Mouse (Mus musculus) layer of hippocampus, adult 9-10 months (tissue): ENCODE results near the gene Fgf18.

Source experiments
- DNase-seq: peaks from one replicate; pipeline ENCODE4 v3.0.0; 2022; ENCODE audit warnings: low spot score

Fgf18 gene

DNA sequence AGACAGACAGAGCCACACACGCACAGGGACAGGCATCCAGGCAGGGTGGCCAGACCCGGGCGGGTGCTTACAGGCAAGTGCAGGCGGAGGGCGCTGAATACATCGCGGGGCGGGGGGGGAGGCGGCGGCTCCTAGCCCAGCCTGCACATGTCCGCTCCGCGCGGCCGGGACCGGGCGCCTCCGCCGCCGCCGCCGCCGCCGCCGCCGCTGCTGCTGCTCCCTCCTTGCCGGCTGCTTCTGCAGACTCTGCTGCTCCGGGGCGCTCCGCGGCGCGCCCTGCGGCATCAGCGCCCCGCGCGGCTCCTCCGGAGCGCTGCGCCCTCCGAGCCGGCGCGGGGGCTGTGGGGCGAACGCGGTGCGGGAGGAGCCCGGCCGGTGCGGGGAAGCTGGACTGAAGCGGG lies at the start of gene Fgf18:
TSS of gene Fgf18 (minus strand) at position 230 of the 401 bp plus-strand sequence.
- no peak for DNase-seq

DNA sequence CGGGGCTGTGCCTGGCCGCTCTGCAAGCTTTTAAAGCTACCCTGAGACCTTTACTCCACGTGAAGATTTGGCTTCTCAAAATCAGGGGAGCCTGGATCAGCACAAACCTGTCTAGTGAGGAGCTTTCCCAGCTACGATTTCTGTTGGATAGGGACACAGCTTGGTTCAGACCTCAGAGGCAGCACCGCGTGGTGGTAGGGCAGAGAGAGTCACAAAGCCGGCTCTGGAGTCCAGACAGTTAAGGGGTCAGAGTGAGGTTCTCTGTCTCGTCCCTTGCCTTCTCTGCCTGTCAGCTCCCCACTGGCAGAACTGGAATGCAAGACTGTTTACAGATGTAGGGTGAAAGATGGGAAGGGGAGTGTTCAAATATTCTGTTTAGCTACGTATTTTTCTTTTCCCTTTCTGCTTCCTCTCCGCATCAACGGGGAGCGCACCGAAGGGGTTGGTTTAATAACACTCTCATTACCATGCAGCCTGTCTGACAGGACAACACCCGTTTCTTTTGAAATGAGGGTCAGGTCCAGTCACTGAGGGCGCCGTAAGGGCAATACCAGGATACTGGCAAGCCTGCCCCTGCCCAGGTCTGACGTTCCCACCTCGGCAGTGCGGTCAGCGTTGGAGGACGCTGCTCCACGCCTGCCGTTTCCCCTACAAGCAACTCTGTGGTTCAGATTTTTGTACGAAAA lies 49.4 kb upstream of the Fgf18 start:
- DNase-seq = no peak

- DNase-seq = no peak
Measured at GRCm38 (mm10) chr11:33195531-33196446, 48.6 kb upstream of the Fgf18 start.

DNA sequence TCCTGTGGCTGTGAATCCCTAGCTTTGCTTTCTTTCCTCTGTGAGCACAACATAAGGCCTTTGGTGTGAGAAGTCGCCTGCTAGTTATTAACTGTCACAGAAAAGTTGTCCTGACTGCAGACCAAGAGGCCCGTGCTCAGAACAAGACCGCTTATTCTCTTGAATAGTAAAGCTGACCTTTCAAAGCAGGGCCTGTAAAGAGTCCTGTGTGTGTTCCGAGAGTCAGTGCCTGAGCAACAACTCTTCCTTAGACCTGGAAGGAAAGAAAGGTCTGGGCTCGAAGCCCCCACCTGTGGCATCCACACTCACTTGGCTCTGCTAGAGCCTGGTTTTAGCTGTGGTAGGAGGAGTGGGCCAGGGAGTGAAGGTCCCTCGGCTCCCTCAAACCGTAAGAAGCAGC lies 47.9 kb upstream of the Fgf18 start:
- DNase-seq = no peak

DNA sequence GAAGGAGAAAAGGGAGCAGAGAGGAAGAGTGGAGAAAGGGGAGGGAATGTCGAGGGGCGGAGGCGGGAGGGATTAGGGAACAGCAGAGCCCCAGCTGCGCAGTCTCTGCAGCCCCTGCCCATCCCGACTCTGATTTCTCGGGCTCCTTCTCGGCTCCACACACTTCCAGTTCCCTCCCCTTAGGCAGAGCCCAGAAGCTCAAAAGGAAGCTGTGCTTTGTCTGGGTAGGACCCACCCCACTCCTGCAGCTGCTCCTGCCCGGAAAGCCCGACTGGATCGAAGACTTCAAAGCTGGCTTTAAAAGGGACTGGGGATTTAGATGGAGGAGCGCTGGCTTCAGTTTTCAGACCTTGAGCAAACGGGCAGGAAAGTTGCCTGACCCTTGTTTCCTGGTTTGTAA lies 46.5 kb upstream of the Fgf18 start:
- no peak for DNase-seq

DNA sequence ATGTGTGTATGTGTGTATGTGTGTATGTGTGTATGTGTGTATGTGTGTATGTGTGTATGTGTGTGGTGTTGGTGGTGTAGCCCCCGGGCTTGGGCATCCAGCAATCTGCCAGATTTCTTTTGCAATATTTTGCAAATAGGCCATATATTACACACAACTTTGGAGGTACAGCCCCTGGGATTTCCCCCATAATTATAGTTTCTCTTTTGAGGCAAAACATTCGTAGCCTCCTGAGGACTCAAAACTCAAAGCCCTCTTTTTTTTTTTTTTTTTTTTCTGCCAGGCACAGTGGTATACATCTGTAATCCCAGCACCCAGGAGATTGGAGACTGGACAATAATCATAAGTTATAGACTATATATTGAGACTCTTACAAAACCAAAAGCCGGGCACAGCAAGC lies 34.6 kb upstream of the Fgf18 start:
- DNase-seq = no peak

DNA sequence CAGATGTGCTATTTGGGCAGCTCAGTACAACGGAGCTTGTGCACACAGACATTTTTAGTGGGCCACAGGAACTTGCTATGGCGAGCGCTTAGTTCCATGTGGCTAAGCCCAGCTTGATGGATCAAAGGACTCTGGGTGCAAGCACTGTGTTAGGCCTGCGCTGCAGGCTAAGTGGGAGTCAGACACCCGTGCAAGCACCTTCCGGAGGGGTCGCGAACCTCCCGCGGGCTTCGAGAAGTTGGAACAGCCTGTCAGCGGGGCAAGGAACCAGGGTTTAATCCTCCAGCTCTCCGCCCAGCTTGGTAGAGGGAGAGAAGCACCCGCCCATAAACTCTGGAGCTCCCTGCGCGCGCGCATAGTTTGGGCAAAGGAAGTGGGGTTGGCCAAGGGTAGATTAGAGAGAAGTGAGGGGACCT lies 33.5 kb upstream of the Fgf18 start:
- no peak for DNase-seq

GRCm38 (mm10) chr11:33179802-33180201 lies 32.6 kb upstream of the Fgf18 start:
- DNase-seq = no peak

DNA sequence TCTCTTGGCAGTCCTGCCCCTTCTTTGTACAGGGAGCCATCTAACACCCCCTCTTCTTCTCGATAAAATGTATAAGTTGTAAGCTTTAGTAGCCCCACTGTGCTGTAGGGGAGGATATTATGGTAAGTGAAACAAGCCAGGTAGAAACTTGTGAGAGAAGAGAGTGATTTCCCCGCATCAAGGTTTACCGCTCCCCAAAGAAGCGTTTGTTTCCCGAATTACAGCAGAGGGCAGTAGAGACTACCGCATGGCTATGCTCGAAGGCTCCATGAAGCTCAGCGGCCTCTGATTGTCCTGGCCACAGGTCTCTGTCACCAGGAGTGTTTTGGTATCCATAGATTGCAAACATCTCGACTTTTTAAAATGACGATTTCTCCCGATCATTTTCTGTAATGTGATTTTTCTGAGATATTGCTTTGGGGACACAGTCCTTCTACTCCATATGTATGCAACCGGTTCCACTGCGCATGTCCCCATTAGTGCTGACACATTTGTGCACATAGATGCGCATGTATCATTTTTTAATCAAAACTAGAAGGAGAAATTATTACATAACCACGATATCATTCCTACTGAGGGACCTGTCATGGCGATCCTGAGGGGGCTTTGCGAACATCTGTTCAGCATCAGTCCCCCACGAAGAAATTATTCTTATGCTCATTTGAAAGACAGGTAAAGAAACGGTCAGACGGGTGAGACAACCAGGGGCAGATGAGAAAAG lies 29.5 kb upstream of the Fgf18 start:
- DNase-seq = no peak

GRCm38 (mm10) chr11:33175768-33176167 lies 28.6 kb upstream of the Fgf18 start:
- DNase-seq = no peak

- no peak for DNase-seq
Measured at GRCm38 (mm10) chr11:33170489-33170888, 23.3 kb upstream of the Fgf18 start.

GRCm38 (mm10) chr11:33162998-33163506 lies 15.9 kb upstream of the Fgf18 start, which contains the start of gene Npm1:
TSS of gene Npm1 (minus strand) at chr11:33163206.
- DNase-seq = peak; percentile 98

DNA sequence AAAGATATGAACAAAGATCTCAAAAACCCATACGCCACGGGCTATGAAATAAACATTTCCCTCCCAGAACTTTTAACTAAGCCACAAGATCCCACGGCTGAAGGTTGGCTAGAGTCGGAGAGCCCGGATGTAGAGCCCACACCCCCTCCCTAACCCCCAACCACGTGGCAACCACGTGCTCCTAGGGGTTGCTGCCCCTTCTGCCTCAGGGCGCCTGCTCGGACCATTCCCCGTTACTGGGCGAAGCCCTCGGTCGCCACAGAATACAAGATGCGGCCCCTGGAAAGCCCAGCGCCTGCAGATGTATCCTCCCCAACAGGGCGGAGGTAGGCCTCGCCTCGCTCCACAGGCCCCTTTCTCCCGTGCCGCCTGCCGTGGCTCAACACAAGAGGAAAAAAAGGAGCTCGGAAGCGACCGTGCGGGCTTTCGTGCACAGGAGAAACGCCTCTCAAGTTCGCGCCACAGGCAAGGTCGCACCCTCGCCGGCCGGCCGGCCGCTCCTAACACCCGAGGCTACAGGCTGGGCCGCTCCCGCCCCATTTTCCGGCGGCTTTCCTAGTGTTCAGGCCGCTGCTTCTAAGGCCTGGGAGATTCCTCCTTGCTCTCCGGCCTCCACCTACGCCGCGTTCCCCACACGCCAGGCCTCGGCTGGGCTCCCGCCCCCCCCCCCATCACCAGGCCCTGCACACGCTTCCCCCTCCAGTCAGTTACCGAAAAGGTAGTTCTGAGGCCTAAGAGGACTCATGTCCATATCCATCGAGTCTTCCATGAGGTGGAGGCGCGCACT lies 15.2 kb upstream of the Fgf18 start:
- no peak for DNase-seq

DNA sequence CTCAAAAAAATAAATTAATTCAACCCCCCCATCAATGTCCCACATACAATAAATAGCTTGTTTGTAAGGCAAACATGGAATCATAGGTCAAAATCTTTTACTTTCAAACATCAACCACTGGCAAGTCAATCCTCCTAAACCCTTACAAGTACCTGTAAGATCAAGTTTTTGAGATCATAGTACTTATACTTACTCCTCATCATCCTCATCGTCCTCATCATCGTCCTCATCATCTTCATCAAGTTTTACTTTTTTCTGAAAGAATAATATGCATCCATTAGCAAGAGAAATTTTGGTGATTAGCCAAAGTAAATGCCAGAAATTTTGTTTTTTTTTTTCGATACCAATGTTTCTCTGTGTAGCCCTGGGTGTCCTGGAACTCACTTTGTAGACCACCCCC lies 12.5 kb upstream of the Fgf18 start:
- DNase-seq = no peak

DNA sequence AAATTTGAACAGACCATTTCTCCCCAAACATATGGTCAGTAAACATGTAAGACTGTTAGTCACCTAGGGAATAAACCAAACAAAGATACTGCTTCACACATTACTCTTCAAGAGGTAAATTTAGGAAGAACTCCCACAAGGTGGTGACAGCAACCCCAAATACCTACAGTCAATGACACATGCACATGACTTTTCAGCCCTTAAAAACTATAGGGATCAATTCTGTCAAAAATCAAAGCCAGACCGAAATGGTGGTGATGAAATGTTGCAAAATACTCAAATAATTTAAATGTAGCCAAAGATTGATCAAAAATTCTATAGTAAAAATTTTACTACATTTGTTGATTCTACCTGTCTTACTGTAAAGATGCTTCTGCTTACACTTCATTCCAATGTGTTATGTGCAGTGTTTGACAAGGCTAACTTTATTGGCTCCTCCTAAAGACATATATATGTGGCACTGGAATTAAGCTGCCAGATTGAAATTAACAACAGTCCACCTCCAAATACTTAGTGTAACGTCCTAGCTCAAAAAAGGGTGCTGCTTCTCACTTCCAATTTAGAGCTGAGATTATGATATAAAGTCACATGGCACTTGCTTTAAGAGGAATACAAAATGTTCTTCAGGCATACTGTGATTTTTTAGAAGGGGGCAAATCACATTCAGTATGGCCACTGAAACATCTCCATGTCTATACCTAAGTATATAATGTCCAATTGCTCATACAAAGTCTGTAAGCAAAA lies 10.4 kb upstream of the Fgf18 start:
- no peak for DNase-seq

DNA sequence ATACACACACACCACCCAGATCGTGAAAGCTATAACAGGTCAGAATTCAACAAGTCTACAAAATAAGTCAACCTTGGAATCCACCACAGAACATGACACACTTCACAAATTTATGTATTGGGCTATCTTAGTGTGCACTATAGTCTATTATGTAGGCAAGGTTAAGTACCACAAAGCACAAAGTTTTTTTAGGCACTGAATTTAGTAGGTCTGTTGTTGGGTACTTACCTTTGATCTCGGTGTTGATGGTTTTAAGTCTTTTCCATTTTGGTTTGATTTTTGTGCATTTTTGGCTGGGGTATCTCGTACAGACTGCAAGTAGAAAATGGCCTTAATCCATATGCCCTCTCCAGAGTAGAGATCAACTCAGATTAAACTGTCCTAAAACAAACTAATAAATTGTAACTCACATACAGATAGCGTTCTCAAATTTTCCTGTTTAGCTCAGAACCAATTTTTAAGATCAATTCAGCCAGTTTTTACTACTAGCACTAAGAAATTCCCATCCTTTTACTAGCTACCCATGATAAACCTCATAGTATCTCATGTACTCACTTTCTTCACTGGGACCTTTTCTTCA lies 9.3 kb upstream of the Fgf18 start:
- no peak for DNase-seq

DNA sequence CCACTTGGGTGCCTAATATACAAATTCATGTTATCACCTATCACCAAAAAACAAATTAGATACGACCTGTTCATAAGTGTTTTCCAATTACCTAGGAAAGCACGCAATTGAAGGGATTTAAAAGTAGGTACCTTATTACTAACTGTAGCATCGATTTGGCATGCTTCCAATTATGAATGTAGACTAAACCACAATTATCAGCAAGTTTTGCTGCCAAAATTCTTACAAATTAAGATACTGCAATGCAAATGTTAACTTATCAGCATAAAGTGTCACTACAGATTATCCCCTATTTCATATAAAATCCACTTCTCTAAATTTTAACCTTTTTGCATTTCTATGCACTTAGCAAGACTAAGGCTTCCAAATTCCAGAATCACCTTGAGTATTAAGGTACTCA lies 7.3 kb upstream of the Fgf18 start:
- DNase-seq = no peak

DNA sequence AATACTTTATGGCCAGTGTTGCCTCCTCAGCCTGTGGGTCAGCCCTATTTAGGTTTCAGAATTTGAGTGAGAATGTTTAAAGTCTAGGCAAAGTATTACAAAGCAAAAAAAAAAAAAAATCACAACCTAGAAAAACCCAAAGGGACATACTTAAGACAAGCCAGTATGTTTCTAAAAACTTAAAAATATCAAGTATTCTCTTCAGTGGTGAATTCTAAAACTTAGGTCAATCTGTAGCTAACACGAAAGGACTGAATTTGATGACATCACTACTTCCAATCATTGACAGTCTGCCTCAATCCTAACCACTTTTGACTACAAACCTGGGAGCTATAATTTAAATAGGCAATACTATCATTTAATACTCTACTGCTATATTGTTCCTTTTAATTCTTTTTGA lies 5.8 kb upstream of the Fgf18 start:
- no peak for DNase-seq

GRCm38 (mm10) chr11:33151780-33152145 lies 4.6 kb upstream of the Fgf18 start:
- no peak for DNase-seq

- DNase-seq = no peak
Measured at GRCm38 (mm10) chr11:33151128-33151779, 4.1 kb upstream of the Fgf18 start.
